In genomic region chr9:26798731-26799130, GRCm38 (mm10) we compare ENCODE assay signal across 22 mouse cellular contexts. TPM values are rescaled to one million over a fixed set of nuclear protein-coding genes. Genes with fewer than 3 reads are reported as not detected.
"Had no signal": no experiment of that assay in that cellular context is flagged by ENCODE, and none has a peak within 500 bp of the region (broad histone marks: within the 10 kb centered on the region; RNA-seq: fewer than 3 reads in every experiment).

No protein-coding gene starts in this region.

- ATAC-seq: intestine, postnatal 0 days; liver, postnatal 0 days; lung, postnatal 0 days; midbrain, embryonic 13.5 days; midbrain, embryonic 16.5 days had no signal

- H3K27ac ChIP-seq: limb, embryonic 12.5 days; limb, embryonic 15.5 days; liver, embryonic 14.5 days; midbrain, embryonic 10.5 days; midbrain, embryonic 13.5 days; neural tube, embryonic 13.5 days; stomach, embryonic 15.5 days had no signal

- H3K36me3 ChIP-seq: limb, embryonic 12.5 days; limb, embryonic 15.5 days; midbrain, embryonic 10.5 days; midbrain, embryonic 13.5 days; neural tube, embryonic 13.5 days; stomach, embryonic 15.5 days had no signal

- H3K9me3 ChIP-seq: limb, embryonic 12.5 days; limb, embryonic 15.5 days; megakaryocyte, embryonic 14.5 days; midbrain, embryonic 10.5 days; midbrain, embryonic 13.5 days; neural tube, embryonic 13.5 days; stomach, embryonic 15.5 days had no signal

- H3K4me2 ChIP-seq: limb, embryonic 12.5 days; limb, embryonic 15.5 days; liver, embryonic 11.5 days; lung, embryonic 14.5 days; midbrain, embryonic 13.5 days; neural tube, embryonic 13.5 days; stomach, embryonic 15.5 days had no signal

- H3K27me3 ChIP-seq: limb, embryonic 12.5 days; limb, embryonic 15.5 days; megakaryocyte, embryonic 14.5 days; midbrain, embryonic 13.5 days; neural tube, embryonic 13.5 days; stomach, embryonic 15.5 days had no signal

- H3K4me1 ChIP-seq: limb, embryonic 12.5 days; limb, embryonic 15.5 days; megakaryocyte, embryonic 14.5 days; midbrain, embryonic 13.5 days; neural tube, embryonic 13.5 days; stomach, embryonic 15.5 days had no signal

- H3K9ac ChIP-seq: limb, embryonic 12.5 days; limb, embryonic 15.5 days; liver, embryonic 14.5 days; liver, postnatal 0 days; lung, embryonic 14.5 days; midbrain, embryonic 13.5 days; neural tube, embryonic 13.5 days; stomach, embryonic 15.5 days had no signal

- DNase-seq: left cerebral cortex, postnatal 4 days; liver, postnatal 0 days; lung, embryonic 14.5 days; retina, postnatal 1 day; right cerebral cortex, postnatal 25 days; spleen, adult 18-20 months; thymus, adult 18-20 months; thymus, postnatal 14 days; thymus, postnatal 4 days had no signal

- H3K4me3 ChIP-seq: limb, embryonic 12.5 days; limb, embryonic 15.5 days; megakaryocyte, embryonic 14.5 days; midbrain, embryonic 10.5 days; midbrain, embryonic 13.5 days; myocyte; neural tube, embryonic 13.5 days; stomach, embryonic 15.5 days had no signal

RNA-seq across cellular contexts. Expression of gene Glb1l2, which starts 7.5 kb away (rescaled TPM):
- polyA plus RNA-seq: liver, postnatal 0 days; myocyte had no signal
